In genomic region chr2:79254588-79255191, GRCm38 (mm10) we compare ENCODE assay signal across 8 mouse cellular contexts. TPM values are rescaled to one million over a fixed set of nuclear protein-coding genes. Genes with fewer than 3 reads are reported as not detected.
A peak's percentile ranks its signal among the peaks of the same experiment; 100 is the strongest.
DNase-seq lines count a peak whose midpoint lies in the region; ATAC-seq lines count a peak whose summit lies in the region.

No protein-coding gene starts in this region.

- no peaks in the 10 kb centered on the region for H3K9me3 ChIP-seq in heart, embryonic 12.5 days (replicated peaks)
- H3K9me3 ChIP-seq in liver, embryonic 11.5 days (ENCODE audit: control insufficient read depth, low read length) = no peaks in the 10 kb centered on the region

- ATAC-seq in heart, embryonic 12.5 days (ENCODE audit: insufficient number of reproducible peaks, low FRiP score) = no peak
- no peak for ATAC-seq in liver, embryonic 11.5 days (replicated peaks; ENCODE audit: low FRiP score)

- WGBS in heart, embryonic 12.5 days = 65% methylated on average over 3 of the region's 3 CpGs
- 46% methylated on average over 3 of the region's 3 CpGs for WGBS in liver, embryonic 11.5 days

- DNase-seq in 416B (ENCODE audit: low read depth) (peak; percentile 90), MEL-GATA-1-ER (ENCODE audit: extremely low read depth, low read depth) (peak; percentile 92), MN1 (ENCODE audit: low spot score) (no peak)
- DNase-seq in liver, embryonic 11.5 days (ENCODE audit: low spot score) = no peak
- DNase-seq in naive thymus-derived CD4-positive, alpha-beta T cell, adult 2 months (ENCODE audit: low read depth) = peak; percentile 83
- DNase-seq in left cerebral cortex, adult 18-20 months (ENCODE audit: low spot score in 2 of 2) = no peak
- no peak for DNase-seq in right cerebral cortex, postnatal 25 days

- no peaks in the 10 kb centered on the region for H3K27me3 ChIP-seq in heart, embryonic 12.5 days (replicated peaks)
- no peaks in the 10 kb centered on the region for H3K27me3 ChIP-seq in liver, embryonic 11.5 days (replicated peaks; ENCODE audit: control insufficient read depth, insufficient read depth, low read length)

- H3K4me1 ChIP-seq in heart, embryonic 12.5 days (replicated peaks) = peaks cover 12% of the 10 kb centered on the region; the same call in 1 of the 2 replicates
- peaks cover 16% of the 10 kb centered on the region for H3K4me1 ChIP-seq in liver, embryonic 11.5 days (replicated peaks; ENCODE audit: control insufficient read depth, insufficient read depth, low read length)

- peak overlapping the region; percentile 61 for H3K4me3 ChIP-seq in heart, embryonic 12.5 days
- H3K4me3 ChIP-seq in liver, embryonic 11.5 days (ENCODE audit: low read depth, low read length) = peak overlapping the region; percentile 58

- 0 out of 2 replicates have a peak overlapping the region, but pooled peaks have one; percentile 37 for H3K27ac ChIP-seq in heart, embryonic 12.5 days (ENCODE audit: poor library complexity, severe bottlenecking)
- H3K27ac ChIP-seq in liver, embryonic 11.5 days (ENCODE audit: low read depth, low read length) = peak overlapping the region; percentile 91

- H3K36me3 ChIP-seq in heart, embryonic 12.5 days = no peaks in the 10 kb centered on the region
- H3K36me3 ChIP-seq in liver, embryonic 11.5 days (ENCODE audit: control insufficient read depth, insufficient read depth, low read length) = no peaks in the 10 kb centered on the region

- peak overlapping the region; percentile 65; the same call in 1 of the 2 replicates for H3K9ac ChIP-seq in heart, embryonic 12.5 days
- H3K9ac ChIP-seq in liver, embryonic 11.5 days (ENCODE audit: low read depth, low read length) = peak overlapping the region; percentile 94

- H3K4me2 ChIP-seq in heart, embryonic 12.5 days = peak overlapping the region; percentile 92
- H3K4me2 ChIP-seq in liver, embryonic 11.5 days = peak overlapping the region; percentile 77

RNA-seq across cellular contexts. Expression of gene Itga4, which starts 0.5 kb away (rescaled TPM):
- polyA plus RNA-seq in heart, embryonic 12.5 days (2016; fragmentation: Nextera tagmentation; extraction: Ambion mirVana) = 8.8 and 9.2 TPM in 2 replicates
- polyA plus RNA-seq in liver, embryonic 11.5 days (2014; fragmentation: Nextera tagmentation; extraction: Ambion mirVana) = 35.5 and 38.9 TPM in 2 replicates
- total RNA-seq in left cerebral cortex, adult 18-20 months (2021) = 10 to 100 TPM; 11.5 to 11.6 TPM

Comparison
In these comparisons a context has a peak if more than half of its experiments do, and no peak if none do; other contexts are left out.
1. DNase-seq: peak in 416B (single experiment), MEL-GATA-1-ER (single experiment) and naive thymus-derived CD4-positive, alpha-beta T cell, adult 2 months (single experiment); none in liver, embryonic 11.5 days (single experiment), left cerebral cortex, adult 18-20 months (0 of 2), right cerebral cortex, postnatal 25 days (single experiment) and MN1 (single experiment).